Mouse (Mus musculus): ENCODE results near the gene Suclg1.

GRCm38 (mm10) chr6:73246821-73247220 lies 1.4 kb upstream of the Suclg1 start:
- TF ChIP-seq CTCF (IDR thresholded peaks at IDR 0.05; ENCODE audit: low read depth): no peak
- no peak for TF ChIP-seq EP300 (IDR thresholded peaks at IDR 0.05; ENCODE audit: low read depth)
